Mouse (Mus musculus) stomach, postnatal 0 days (tissue): ENCODE measurements around the gene Rpl35. TPM values are rescaled to one million over a fixed set of nuclear protein-coding genes. Genes with fewer than 3 reads are reported as not detected.

ENCODE experiments used
- ATAC-seq: fragments of 200-750 bp; cut with Nextera tagmentation; 2 replicates; pipeline ENCODE4 v1.8.0; 2017; ENCODE audit not compliant: low FRiP score, low TSS enrichment
- DNase-seq: peaks from one replicate; pipeline ENCODE4 v3.0.0-alpha.2; 2016; ENCODE audit warnings: low spot score
- H3K27ac ChIP-seq: fragments of 300-500 bp; sonication (generic); replicated peaks from 2 replicates; pipeline ENCODE4 v1.5.1; 2014; ENCODE audit warnings: mild to moderate bottlenecking, control low read depth
- H3K27me3 ChIP-seq: fragments of 300-500 bp; sonication (generic); 2 replicates; pipeline ENCODE4 v1.6.1; 2014; ENCODE audit warnings: low read length; ENCODE audit not compliant: control insufficient read depth, insufficient read depth
- H3K36me3 ChIP-seq: fragments of 300-500 bp; sonication (generic); 2 replicates; pipeline ENCODE4 v1.6.1; 2014; ENCODE audit warnings: low read length, mixed read lengths; ENCODE audit not compliant: control insufficient read depth, insufficient read depth
- H3K4me1 ChIP-seq: fragments of 300-500 bp; sonication (generic); replicated peaks from 2 replicates; pipeline ENCODE4 v1.6.1; 2014; ENCODE audit warnings: antibody characterized with exemption; ENCODE audit not compliant: control insufficient read depth, insufficient read depth
- H3K4me2 ChIP-seq: fragments of 300-500 bp; sonication (generic); replicated peaks from 2 replicates; pipeline ENCODE4 v1.6.1; 2014; ENCODE audit warnings: low read depth, mild to moderate bottlenecking, control low read depth, moderate library complexity
- H3K4me3 ChIP-seq: fragments of 300-500 bp; sonication (generic); 2 replicates; pipeline ENCODE4 v1.5.1; 2014; ENCODE audit warnings: low read depth, low read length, control low read depth
- H3K9ac ChIP-seq: fragments of 300-500 bp; sonication (generic); 2 replicates; pipeline ENCODE4 v1.6.1; 2014; ENCODE audit warnings: mild to moderate bottlenecking, low read length, control low read depth, mixed read lengths
- H3K9me3 ChIP-seq: fragments of 300-500 bp; sonication (generic); 2 replicates; pipeline ENCODE4 v1.6.1; 2016; ENCODE audit warnings: low read length; ENCODE audit not compliant: control insufficient read depth
- CTCF ChIP-seq: IDR thresholded peaks from 2 replicates; pipeline ENCODE4 v1.5.1; 2016; ENCODE audit warnings: antibody characterized with exemption, low read depth, mild to moderate bottlenecking, moderate library complexity
- EP300 ChIP-seq: optimal IDR thresholded peaks from 2 replicates; pipeline ENCODE3; 2016; ENCODE audit warnings: antibody characterized with exemption
- WGBS: fragments of 180-500 bp; shearing (Covaris S2); extraction: QIAGEN DNeasy Blood & Tissue Kit; methylation state at CpG from one replicate; pipeline ENCODE4 v1.1.7; 2014; 5-methylcytosine and 5-hydroxymethylcytosine counted together
- polyA plus RNA-seq: library from polyadenylated mRNA; unstranded; fragments of >200 nt; fragmentation: Nextera tagmentation; extraction: Ambion mirVana; gene quantifications from 2 replicates; pipeline ENCODE4 v1.2.1, GENCODE M21; 2015

The Rpl35 gene
- polyA plus RNA-seq, 1 experiment from 2014 or later: 1,016 TPM

DNA sequence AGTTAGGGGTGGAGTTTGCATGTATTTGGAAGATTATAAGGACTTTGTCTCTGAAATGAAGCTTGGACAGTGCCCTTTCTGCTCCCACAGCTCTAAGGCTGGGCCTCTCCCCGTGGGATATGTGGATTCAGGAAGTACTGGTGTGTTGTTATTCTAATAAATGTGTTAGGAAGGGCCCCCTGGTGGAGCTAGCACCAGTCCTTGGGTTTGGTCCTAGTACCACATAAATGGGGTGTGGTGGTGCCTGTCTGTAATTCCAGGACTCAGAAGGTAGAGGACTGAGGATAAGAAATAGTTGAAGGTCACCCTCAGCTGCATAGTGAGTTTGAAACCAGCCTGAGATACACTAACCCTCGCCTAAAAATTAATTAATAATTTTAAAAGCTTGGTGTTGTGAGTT, 32.2 kb downstream of the Rpl35 start:
- Histone ChIP-seq H3K4me2 (no peak overlapping the region), H3K4me1 (no peaks in the 10 kb centered on the region), H3K4me3 (no peak overlapping the region), H3K27me3 (no peaks in the 10 kb centered on the region), H3K9me3 (no peaks in the 10 kb centered on the region), H3K9ac (no peak overlapping the region), H3K36me3 (no peaks in the 10 kb centered on the region), H3K27ac (no peak overlapping the region)
- ATAC-seq: no peak
- TF ChIP-seq EP300 (no peak), CTCF (peak; percentile 34)
- WGBS: 22% methylated on average over 2 of the region's 2 CpGs
- DNase-seq: no peak

- Histone ChIP-seq H3K27me3 (no peaks in the 10 kb centered on the region), H3K9ac (no peak overlapping the region), H3K4me2 (no peak overlapping the region), H3K4me3 (no peak overlapping the region), H3K36me3 (no peaks in the 10 kb centered on the region), H3K4me1 (no peaks in the 10 kb centered on the region), H3K9me3 (no peaks in the 10 kb centered on the region), H3K27ac (no peak overlapping the region)
- 32% methylated on average over 5 of the region's 5 CpGs for WGBS
- ATAC-seq: peak; percentile 84
- TF ChIP-seq CTCF (no peak), EP300 (no peak)
- DNase-seq: peak; percentile 58
Observed at GRCm38 (mm10) chr2:38970057-38970456, 35.4 kb downstream of the Rpl35 start.

DNA sequence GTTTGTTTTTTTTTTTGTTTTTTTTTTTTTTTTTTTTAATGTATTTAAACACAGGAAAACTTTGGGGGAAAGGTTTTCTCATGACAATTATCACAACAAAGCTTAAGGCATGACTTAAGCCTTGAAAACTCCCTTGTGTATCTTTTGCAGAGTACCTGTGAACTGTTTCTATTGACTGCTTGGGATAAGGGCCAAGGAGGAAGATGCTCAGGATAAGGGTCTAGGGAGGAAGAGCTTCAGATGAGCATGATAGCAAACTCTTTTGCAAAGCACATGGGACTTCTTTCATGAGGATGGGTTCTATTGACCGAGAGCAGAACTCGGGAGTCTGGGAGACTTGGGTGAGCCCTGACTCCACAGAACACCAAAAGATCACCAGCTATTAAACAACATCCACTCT, 35.8 kb downstream of the Rpl35 start:
- no peaks in the 10 kb centered on the region for H3K4me1 ChIP-seq
- no peaks in the 10 kb centered on the region for H3K9me3 ChIP-seq
- H3K36me3 ChIP-seq: no peaks in the 10 kb centered on the region
- H3K4me2 ChIP-seq: no peak overlapping the region
- H3K4me3 ChIP-seq: no peak overlapping the region
- ATAC-seq: peak; percentile 17; the same call in 1 of the 2 replicates
- no peak for DNase-seq
- no peak overlapping the region for H3K9ac ChIP-seq
- TF ChIP-seq CTCF (no peak), EP300 (no peak)
- 71% methylated on average over 2 of the region's 2 CpGs for WGBS
- no peak overlapping the region for H3K27ac ChIP-seq
- H3K27me3 ChIP-seq: no peaks in the 10 kb centered on the region

- no peak overlapping the region for H3K4me3 ChIP-seq
- H3K36me3 ChIP-seq: no peaks in the 10 kb centered on the region
- no peak for TF ChIP-seq EP300
- TF ChIP-seq CTCF: no peak
- WGBS: 9% methylated on average over 4 of the region's 4 CpGs
- H3K9ac ChIP-seq: no peak overlapping the region
- H3K4me1 ChIP-seq: no peaks in the 10 kb centered on the region
- no peaks in the 10 kb centered on the region for H3K9me3 ChIP-seq
- no peak overlapping the region for H3K27ac ChIP-seq
- DNase-seq: no peak
- no peak overlapping the region for H3K4me2 ChIP-seq
- H3K27me3 ChIP-seq: no peaks in the 10 kb centered on the region
- no peak for ATAC-seq
Observed at GRCm38 (mm10) chr2:38964198-38964597, 41.2 kb downstream of the Rpl35 start.

- Histone ChIP-seq H3K36me3 (no peaks in the 10 kb centered on the region), H3K9me3 (no peaks in the 10 kb centered on the region), H3K27me3 (no peaks in the 10 kb centered on the region), H3K4me2 (no peak overlapping the region), H3K9ac (no peak overlapping the region), H3K4me3 (no peak overlapping the region), H3K4me1 (no peaks in the 10 kb centered on the region), H3K27ac (no peak overlapping the region)
- TF ChIP-seq EP300 (no peak), CTCF (no peak)
- 81% methylated on average over 5 of the region's 5 CpGs for WGBS
- DNase-seq (no peak), ATAC-seq (no peak)
Observed at GRCm38 (mm10) chr2:38957671-38958223, 47.7 kb downstream of the Rpl35 start.

DNA sequence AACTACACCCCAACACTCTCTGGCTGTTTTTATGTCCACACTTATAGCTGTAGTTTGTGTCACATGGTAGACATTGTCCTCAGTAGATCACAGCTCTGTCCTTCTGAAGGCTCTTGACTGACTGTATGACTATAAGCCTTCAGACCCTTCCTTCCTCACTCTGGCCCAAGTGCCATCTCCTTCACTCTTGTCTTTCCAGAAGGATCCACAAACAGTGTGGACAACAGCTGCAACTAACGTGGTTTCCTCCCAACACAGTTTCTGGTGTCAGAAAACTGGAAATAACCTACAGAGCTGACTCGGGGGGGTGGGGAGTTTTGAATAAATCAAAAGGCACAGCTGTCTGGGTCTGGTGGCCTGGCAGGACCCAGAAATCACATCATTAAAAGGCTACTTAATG, 49.4 kb downstream of the Rpl35 start:
- no peaks in the 10 kb centered on the region for H3K9me3 ChIP-seq
- no peak overlapping the region for H3K4me2 ChIP-seq
- no peak overlapping the region for H3K4me3 ChIP-seq
- H3K36me3 ChIP-seq: no peaks in the 10 kb centered on the region
- ATAC-seq (no peak), DNase-seq (no peak)
- TF ChIP-seq CTCF (no peak), EP300 (no peak)
- H3K4me1 ChIP-seq: no peaks in the 10 kb centered on the region
- H3K27me3 ChIP-seq: no peaks in the 10 kb centered on the region
- H3K9ac ChIP-seq: no peak overlapping the region
- H3K27ac ChIP-seq: no peak overlapping the region
- WGBS: 65% methylated on average over 2 of the region's 2 CpGs
